Mouse (Mus musculus) lung, adult 2 months (tissue): ENCODE results near the gene Dhrs13. TPM values are rescaled to one million over a fixed set of nuclear protein-coding genes. Genes with fewer than 3 reads are reported as not detected.

Source experiments
- DNase-seq: peaks from one replicate; pipeline ENCODE4 v3.0.0; 2022
- H3K4me1 ChIP-seq: fragments of 200-500 bp; 2 replicates; pipeline ENCODE4 v1.6.1; 2011; ENCODE audit warnings: low read length; ENCODE audit not compliant: control insufficient read depth, insufficient read depth
- H3K4me3 ChIP-seq: fragments of 200-500 bp; replicated peaks from 2 replicates; pipeline ENCODE3; 2011; ENCODE audit warnings: low read depth, mild to moderate bottlenecking, control low read depth, low read length; ENCODE audit errors: extremely low read depth
- CTCF ChIP-seq: fragments of 200-500 bp; IDR thresholded peaks from 2 replicates; pipeline ENCODE4 v1.5.1; 2011; ENCODE audit warnings: mild to moderate bottlenecking, low read length, control low read depth; ENCODE audit not compliant: insufficient read depth
- POLR2A ChIP-seq: fragments of 200-500 bp; IDR thresholded peaks from 2 replicates; pipeline ENCODE4 v1.6.1; 2011; ENCODE audit warnings: low read depth, mild to moderate bottlenecking, control low read depth, low read length, borderline replicate concordance; ENCODE audit errors: extremely low read depth
- WGBS: fragments of 180-500 bp; shearing (Covaris S2); methylation state at CpG from one replicate; pipeline ENCODE4 v1.1.7; 2018; 5-methylcytosine and 5-hydroxymethylcytosine counted together
- polyA plus RNA-seq: library from polyadenylated mRNA; depleted of rRNA; stranded (reverse); fragments of >200 nt; gene quantifications from 2 replicates; pipeline ENCODE4 v1.2.3, GENCODE M21; 2012; rRNA removed

Gene Dhrs13
- polyA plus RNA-seq, 1 experiment: 7.9 TPM

DNA sequence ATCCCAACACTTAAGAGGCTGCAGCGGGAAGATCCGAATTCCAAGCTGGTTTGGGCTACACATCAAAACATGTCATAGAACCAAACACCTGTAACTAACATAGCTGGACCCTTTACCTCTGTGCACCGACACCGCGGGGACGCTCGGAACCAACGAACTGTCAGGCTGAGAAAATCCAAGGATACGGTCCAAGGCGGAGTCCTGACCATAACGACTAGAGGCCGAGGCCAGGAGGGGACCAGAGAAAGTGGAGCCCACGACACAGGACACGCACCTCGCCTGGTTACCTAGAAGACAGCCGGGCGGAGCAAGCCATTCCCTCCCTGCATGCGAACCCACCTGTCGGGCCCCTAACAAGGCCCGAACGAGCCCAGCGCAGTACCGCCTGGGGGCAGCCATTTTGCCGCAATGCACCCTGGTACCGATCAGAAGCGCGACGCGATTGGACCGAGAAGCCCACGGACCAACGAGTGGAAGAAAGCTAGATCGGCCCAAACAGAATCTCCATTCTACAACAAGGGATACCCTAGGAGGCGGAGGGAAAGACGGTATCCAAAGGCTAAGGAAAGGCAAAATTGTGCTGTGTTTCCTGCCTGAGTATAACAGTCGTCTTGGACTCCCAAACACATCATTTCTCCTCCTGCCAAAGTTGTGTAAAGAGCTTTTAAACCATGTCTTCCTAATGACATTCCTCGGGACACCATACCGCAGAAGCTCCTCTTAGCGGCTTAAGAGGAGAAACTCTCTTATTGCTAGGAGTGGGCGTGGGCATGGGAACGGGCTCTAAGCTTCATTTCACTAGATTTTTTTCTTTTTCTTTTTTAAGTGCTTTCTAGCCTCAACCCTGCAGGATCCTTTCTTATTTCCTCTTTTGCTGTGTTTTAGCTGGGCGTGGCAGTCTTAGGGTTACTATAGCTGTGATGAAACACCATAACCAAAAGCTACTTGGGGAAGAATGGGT lies 48.2 kb downstream of the Dhrs13 start, which contains the start of gene Eral1:
Eral1 (minus strand) TSS at position 423 of the 961 bp plus-strand sequence.
- peak; percentile 77 for DNase-seq
- Histone ChIP-seq H3K4me1 (peaks cover 3% of the 10 kb centered on the region), H3K4me3 (peak within 1 kb of the TSS; percentile 97)
- TF ChIP-seq CTCF (no peak), POLR2A (peak; percentile 92)
- under 1% methylated on average over 42 of the region's 42 CpGs for WGBS

- TF ChIP-seq CTCF (no peak), POLR2A (no peak)
- 0% methylated on average over 1 of the region's 1 CpGs for WGBS
- no peak for DNase-seq
These were observed 51.5 kb downstream of the Dhrs13 start for GRCm38 (mm10) chr11:78083595-78083994.

GRCm38 (mm10) chr11:78086925-78087479 lies 54.9 kb downstream of the Dhrs13 start:
- TF ChIP-seq CTCF (no peak), POLR2A (no peak)
- no peak overlapping the region for H3K4me3 ChIP-seq
- DNase-seq: no peak
- 65% methylated on average over 4 of the region's 4 CpGs for WGBS
- H3K4me1 ChIP-seq: no peaks in the 10 kb centered on the region; the same call in 1 of the 2 replicates

More at GRCm38 (mm10) chr11:78083595-78083994, 51.5 kb downstream of the Dhrs13 start:
- H3K4me3 ChIP-seq: no peak overlapping the region
- peaks cover 3% of the 10 kb centered on the region for H3K4me1 ChIP-seq

Other genes starting within 250 kb of the Dhrs13 start
- not detected in 2 replicates for gene Gm10277, start 244.5 kb upstream of the Dhrs13 start, polyA plus RNA-seq
- gene Pipox, start 138.2 kb upstream of the Dhrs13 start, polyA plus RNA-seq: 0.60 and 1.3 TPM in 2 replicates
- gene Sez6, start 101.5 kb upstream of the Dhrs13 start, polyA plus RNA-seq: 0.12 and 0.19 TPM in 2 replicates
- gene Phf12, start 49.5 kb upstream of the Dhrs13 start, polyA plus RNA-seq: 50.4 and 55.3 TPM in 2 replicates
- 114 and 145 TPM in 2 replicates for gene Flot2, start 5.7 kb downstream of the Dhrs13 start, polyA plus RNA-seq
- gene Eral1, start 48.1 kb downstream of the Dhrs13 start, polyA plus RNA-seq: 23.9 and 27.8 TPM in 2 replicates
- 21.6 and 25.6 TPM in 2 replicates for gene Fam222b, start 62.4 kb downstream of the Dhrs13 start, polyA plus RNA-seq
- 37.0 and 42.8 TPM in 2 replicates for gene Traf4, start 133.3 kb downstream of the Dhrs13 start, polyA plus RNA-seq
- gene Nek8, start 144.4 kb downstream of the Dhrs13 start, polyA plus RNA-seq: 16.1 and 18.9 TPM in 2 replicates
- gene Tlcd1, start 144.4 kb downstream of the Dhrs13 start, polyA plus RNA-seq: 38.0 and 44.2 TPM in 2 replicates
- 103 and 212 TPM in 2 replicates for gene Rpl23a, start 151.3 kb downstream of the Dhrs13 start, polyA plus RNA-seq
- 45.4 and 59.2 TPM in 2 replicates for gene Rab34, start 156.2 kb downstream of the Dhrs13 start, polyA plus RNA-seq
- gene Proca1, start 161.1 kb downstream of the Dhrs13 start, polyA plus RNA-seq: 0.87 and 1.4 TPM in 2 replicates
- gene Sdf2, start 213.5 kb downstream of the Dhrs13 start, polyA plus RNA-seq: 67.6 and 81.7 TPM in 2 replicates
- gene Supt6, start 213.7 kb downstream of the Dhrs13 start, polyA plus RNA-seq: 21.0 and 26.5 TPM in 2 replicates
- 53.9 and 65.4 TPM in 2 replicates for gene 2610507B11Rik, start 229.5 kb downstream of the Dhrs13 start, polyA plus RNA-seq